Mouse (Mus musculus) heart, adult 11 months (tissue): ENCODE data around the gene Sh2d1b2.

ENCODE experiments used
- DNase-seq: peaks from one replicate; pipeline ENCODE4 v3.0.0; 2022

The Sh2d1b2 gene

DNA sequence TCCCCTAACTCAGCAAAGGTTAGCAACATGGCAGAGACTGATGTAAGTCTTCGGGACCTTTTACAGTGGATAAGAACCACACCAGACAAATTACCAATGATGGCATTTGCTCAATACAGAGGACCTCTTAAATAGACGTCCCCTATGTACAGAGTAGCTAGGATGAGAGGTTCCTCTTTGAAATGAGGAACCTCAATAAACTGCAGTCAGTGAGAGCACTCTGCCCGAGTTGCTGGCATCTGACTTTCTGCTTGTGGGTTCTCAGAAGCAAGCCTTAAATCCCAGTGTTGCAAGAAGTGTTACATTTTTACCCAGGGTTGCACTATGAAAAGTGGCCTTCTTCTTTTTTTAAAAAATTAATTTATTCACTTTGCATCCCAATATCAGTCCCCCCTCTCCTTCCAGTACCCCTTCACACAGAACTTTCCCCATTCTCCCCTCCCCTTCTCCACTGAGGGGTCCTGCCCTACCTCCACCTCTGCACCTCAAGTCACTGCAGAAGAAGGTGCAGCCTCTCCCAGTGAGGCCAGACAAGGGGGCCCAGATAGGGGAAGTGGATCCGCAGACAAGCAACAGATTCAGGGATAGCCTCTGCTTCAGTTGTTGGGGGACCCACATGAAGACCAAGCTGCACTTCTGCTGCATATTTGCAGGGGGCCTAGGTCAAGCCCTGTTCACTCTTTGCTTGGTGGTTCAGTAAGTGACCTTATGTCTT, 50.0 kb downstream of the Sh2d1b2 start:
- no peak for DNase-seq

GRCm38 (mm10) chr1:170292239-170292951, 59.8 kb downstream of the Sh2d1b2 start:
- DNase-seq, result no peak

DNA sequence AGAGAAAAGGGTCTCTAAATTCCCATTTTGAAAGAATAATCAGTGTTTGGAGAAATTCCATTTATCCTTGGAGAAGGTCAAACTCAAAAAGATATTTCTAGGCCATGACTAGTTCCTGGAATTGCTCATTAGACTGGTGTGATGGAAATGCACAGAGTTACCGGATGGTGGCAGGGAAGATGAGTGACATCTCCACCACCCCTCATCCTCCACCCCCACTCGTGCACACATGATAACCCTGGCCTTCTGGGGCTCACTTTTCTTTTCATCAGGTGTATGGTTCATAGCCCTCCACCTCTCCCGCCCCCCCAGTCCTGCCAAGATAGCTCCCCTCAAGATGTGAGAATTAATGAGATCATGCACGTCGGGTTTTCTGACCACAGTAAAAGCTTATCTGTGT, 60.7 kb downstream of the Sh2d1b2 start:
- DNase-seq, result no peak

DNA sequence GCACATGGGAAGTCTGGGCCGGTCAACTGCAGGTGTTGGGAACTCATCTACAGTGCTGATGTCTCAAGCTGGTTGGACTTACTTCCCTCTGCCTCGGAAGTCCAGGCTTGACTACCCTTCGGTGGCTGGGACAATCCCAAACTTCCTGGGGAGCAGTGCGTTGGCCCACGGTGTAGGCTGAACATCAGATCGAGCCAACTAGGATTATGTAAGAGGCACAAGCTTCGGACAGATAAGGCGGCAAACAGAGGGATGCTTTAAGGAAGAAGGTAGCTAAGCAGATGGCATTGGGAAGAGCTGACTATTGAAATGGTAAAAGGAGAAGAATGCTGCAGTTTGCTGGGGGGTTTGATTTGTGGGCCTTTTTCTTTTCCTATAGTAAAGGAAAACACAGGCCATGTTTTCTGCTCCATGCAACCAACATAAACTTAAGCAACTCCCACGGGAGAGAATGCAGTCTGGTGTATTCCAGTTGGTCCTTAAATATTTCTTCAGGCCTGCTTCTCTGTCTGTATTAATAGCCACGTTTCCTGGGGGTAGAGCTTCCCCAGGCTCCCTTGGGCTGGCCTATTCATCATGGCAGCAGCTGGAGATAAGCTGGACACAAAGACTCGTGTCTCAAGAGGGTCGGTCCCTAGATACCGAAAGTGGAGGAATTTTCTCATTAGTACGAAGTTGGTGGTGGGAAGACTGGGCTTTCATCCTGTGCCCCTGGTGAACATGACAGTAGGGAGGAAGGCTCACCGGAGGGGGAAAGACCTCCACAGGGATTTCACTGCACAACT, 62.4 kb downstream of the Sh2d1b2 start:
- no peak for DNase-seq

GRCm38 (mm10) chr1:170299496-170299895, 66.9 kb downstream of the Sh2d1b2 start:
- DNase-seq, result peak; percentile 55

GRCm38 (mm10) chr1:170301686-170302085, 69.1 kb downstream of the Sh2d1b2 start:
- peak; percentile 75 for DNase-seq

GRCm38 (mm10) chr1:170302456-170302855, 69.9 kb downstream of the Sh2d1b2 start:
- peak; percentile 76 for DNase-seq

GRCm38 (mm10) chr1:170303103-170303502, 70.6 kb downstream of the Sh2d1b2 start:
- DNase-seq, result peak; percentile 63
